8 mouse cellular contexts compared by ENCODE assay signal in the genomic region with DNA sequence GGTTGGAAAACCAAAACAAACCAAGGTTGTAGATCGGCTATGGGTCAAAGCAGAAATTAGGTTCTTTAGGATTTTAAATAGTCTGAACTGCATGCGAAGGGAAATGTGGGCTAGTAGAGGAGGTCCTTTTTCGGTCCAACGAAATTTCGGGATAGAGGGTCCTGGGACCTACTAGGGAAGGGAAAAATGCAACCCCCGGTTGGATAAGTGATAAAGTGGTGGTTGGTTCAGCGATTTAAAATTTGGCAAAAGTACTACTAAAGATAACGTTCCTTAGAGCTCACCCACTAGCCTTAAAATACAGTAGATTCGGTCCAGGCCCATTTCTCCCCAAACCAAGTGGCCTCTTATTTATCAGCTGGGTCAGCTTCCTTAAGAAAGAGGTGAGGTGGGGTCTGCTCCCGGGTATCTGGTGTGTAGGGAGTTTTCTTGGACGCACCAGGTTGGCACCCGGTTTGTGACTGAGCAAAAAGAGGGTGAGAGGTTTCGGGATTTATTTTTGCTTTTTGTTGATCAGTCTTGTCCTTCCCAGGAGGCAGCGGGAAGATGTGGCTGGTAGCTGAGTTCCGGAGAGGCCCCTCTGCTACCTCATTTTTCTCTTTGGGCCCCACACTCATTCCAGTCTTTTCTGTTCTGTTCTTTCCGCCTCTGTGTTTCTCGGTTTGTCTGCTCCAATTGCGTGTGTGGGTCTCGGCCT. TPM values are rescaled to one million over a fixed set of nuclear protein-coding genes. Genes with fewer than 3 reads are reported as not detected.
DNase-seq lines count a peak whose midpoint lies in the region; ATAC-seq lines count a peak whose summit lies in the region.
"Had no signal": no experiment of that assay in that cellular context is flagged by ENCODE, and none has a peak within 500 bp of the region (broad histone marks: within the 10 kb centered on the region; RNA-seq: fewer than 3 reads in every experiment).

No protein-coding gene starts in this region.

- H3K4me2 ChIP-seq in kidney, embryonic 16.5 days (replicated peaks; ENCODE audit: low read depth, low read length) = no peak overlapping the region
- peak overlapping the region; percentile 43 for H3K4me2 ChIP-seq in embryonic facial prominence, embryonic 12.5 days (replicated peaks)
- peak overlapping the region; percentile 48; the same call in 1 of the 2 replicates for H3K4me2 ChIP-seq in hindbrain, embryonic 11.5 days (replicated peaks; ENCODE audit: low read depth, low read length)
- H3K4me2 ChIP-seq in midbrain, embryonic 13.5 days (replicated peaks) = peak overlapping the region; percentile 68

- H3K27me3 ChIP-seq in kidney, embryonic 16.5 days (ENCODE audit: insufficient read depth, low read length) = peaks cover 99% of the 10 kb centered on the region
- peaks cover 92% of the 10 kb centered on the region for H3K27me3 ChIP-seq in embryonic facial prominence, embryonic 12.5 days
- H3K27me3 ChIP-seq in hindbrain, embryonic 11.5 days (ENCODE audit: control insufficient read depth, insufficient read depth, low read length) = peaks cover 93% of the 10 kb centered on the region
- H3K27me3 ChIP-seq in midbrain, embryonic 13.5 days = peaks cover 90% of the 10 kb centered on the region

- WGBS in kidney, embryonic 16.5 days = 1% methylated on average over 19 of the region's 19 CpGs
- WGBS in embryonic facial prominence, embryonic 12.5 days = 1% methylated on average over 19 of the region's 19 CpGs
- WGBS in hindbrain, embryonic 11.5 days = under 1% methylated on average over 19 of the region's 19 CpGs
- 1% methylated on average over 19 of the region's 19 CpGs for WGBS in midbrain, embryonic 13.5 days

- peaks cover 17% of the 10 kb centered on the region for H3K4me1 ChIP-seq in kidney, embryonic 16.5 days (ENCODE audit: insufficient read depth, low read length)
- peaks cover 22% of the 10 kb centered on the region for H3K4me1 ChIP-seq in embryonic facial prominence, embryonic 12.5 days
- H3K4me1 ChIP-seq in hindbrain, embryonic 11.5 days (replicated peaks; ENCODE audit: control insufficient read depth, insufficient read depth, low read length) = peaks cover 13% of the 10 kb centered on the region
- peaks cover 55% of the 10 kb centered on the region for H3K4me1 ChIP-seq in midbrain, embryonic 13.5 days (replicated peaks)

- no peaks in the 10 kb centered on the region for H3K9me3 ChIP-seq in kidney, embryonic 16.5 days (ENCODE audit: low read length)
- no peaks in the 10 kb centered on the region for H3K9me3 ChIP-seq in embryonic facial prominence, embryonic 12.5 days
- no peaks in the 10 kb centered on the region for H3K9me3 ChIP-seq in hindbrain, embryonic 11.5 days (ENCODE audit: control insufficient read depth, low read length)
- H3K9me3 ChIP-seq in midbrain, embryonic 13.5 days = no peaks in the 10 kb centered on the region

- ATAC-seq in kidney, embryonic 16.5 days (ENCODE audit: low FRiP score, low TSS enrichment) = no peak
- no peak for ATAC-seq in embryonic facial prominence, embryonic 12.5 days (ENCODE audit: insufficient number of reproducible peaks, insufficient read depth, low FRiP score, low TSS enrichment)
- ATAC-seq in hindbrain, embryonic 11.5 days (ENCODE audit: low FRiP score) = no peak
- ATAC-seq in midbrain, embryonic 13.5 days = no peak

- no peak overlapping the region for H3K4me3 ChIP-seq in kidney, embryonic 16.5 days (ENCODE audit: low read length)
- peak overlapping the region; percentile 28 for H3K4me3 ChIP-seq in embryonic facial prominence, embryonic 12.5 days
- H3K4me3 ChIP-seq in hindbrain, embryonic 11.5 days (ENCODE audit: low read depth, low read length) = peak overlapping the region; percentile 28; the same call in 1 of the 2 replicates
- H3K4me3 ChIP-seq in midbrain, embryonic 13.5 days (replicated peaks) = peak overlapping the region; percentile 63

- no peak overlapping the region for H3K9ac ChIP-seq in kidney, embryonic 16.5 days (replicated peaks; ENCODE audit: low read length)
- H3K9ac ChIP-seq in embryonic facial prominence, embryonic 12.5 days = peak overlapping the region; percentile 33; the same call in 1 of the 2 replicates
- H3K9ac ChIP-seq in hindbrain, embryonic 11.5 days (ENCODE audit: low read depth, low read length) = no peak overlapping the region; the same call in 1 of the 2 replicates
- H3K9ac ChIP-seq in midbrain, embryonic 13.5 days (replicated peaks) = peak overlapping the region; percentile 88

- peak; percentile 44 to 61 for DNase-seq in kidney, postnatal 4 days
- peak; percentile 64 for DNase-seq in hindbrain, embryonic 11.5 days (ENCODE audit: low spot score)
- no peak for DNase-seq in right cerebral cortex, postnatal 36 days (ENCODE audit: low spot score in 2 of 2)
- no peak for DNase-seq in adrenal gland, postnatal 36 days
- DNase-seq: lung, adult 18-20 months had no signal

- H3K36me3 ChIP-seq in kidney, embryonic 16.5 days (ENCODE audit: insufficient read depth, low read length) = no peaks in the 10 kb centered on the region
- no peaks in the 10 kb centered on the region for H3K36me3 ChIP-seq in embryonic facial prominence, embryonic 12.5 days
- H3K36me3 ChIP-seq in hindbrain, embryonic 11.5 days (ENCODE audit: control insufficient read depth, insufficient read depth, low read length) = no peaks in the 10 kb centered on the region
- 0 out of 2 replicates have a peak, but pooled peaks cover 3% of the 10 kb centered on the region for H3K36me3 ChIP-seq in midbrain, embryonic 13.5 days

- H3K27ac ChIP-seq in kidney, embryonic 16.5 days (ENCODE audit: low read length) = no peak overlapping the region
- H3K27ac ChIP-seq in embryonic facial prominence, embryonic 12.5 days = no peak overlapping the region
- H3K27ac ChIP-seq in hindbrain, embryonic 11.5 days (ENCODE audit: low read depth, low read length) = no peak overlapping the region
- peak overlapping the region; percentile 96 for H3K27ac ChIP-seq in midbrain, embryonic 13.5 days

RNA-seq across cellular contexts. Expression of gene Lhx2, which starts 16.8 kb away (rescaled TPM):
- 0.16 TPM in 1 of 2 replicates, not detected in the other for polyA plus RNA-seq in kidney, embryonic 16.5 days (2015; fragmentation: Nextera tagmentation; extraction: Ambion mirVana)
- 18.4 and 22.2 TPM in 2 replicates for polyA plus RNA-seq in embryonic facial prominence, embryonic 12.5 days (2016; fragmentation: Nextera tagmentation; extraction: Ambion mirVana)
- 21.9 and 24.4 TPM in 2 replicates for polyA plus RNA-seq in hindbrain, embryonic 11.5 days (2014; fragmentation: Nextera tagmentation; extraction: Ambion mirVana)
- 89.3 and 97.3 TPM in 2 replicates for polyA plus RNA-seq in midbrain, embryonic 13.5 days (2015; fragmentation: Nextera tagmentation; extraction: Ambion mirVana)
- not detected for total RNA-seq in adrenal gland, postnatal 36 days (2021)

Comparison
In these comparisons a context has a peak if more than half of its experiments do, and no peak if none do; other contexts are left out.
1. DNase-seq: peak in kidney, postnatal 4 days (2 of 2) and hindbrain, embryonic 11.5 days (single experiment); none in right cerebral cortex, postnatal 36 days (0 of 2) and adrenal gland, postnatal 36 days (0 of 2).
2. H3K9ac ChIP-seq: peak in embryonic facial prominence, embryonic 12.5 days (single experiment) and midbrain, embryonic 13.5 days (single experiment); none in kidney, embryonic 16.5 days (single experiment) and hindbrain, embryonic 11.5 days (single experiment).
3. RNA of gene Lhx2, which starts 16.8 kb away (polyA plus RNA-seq): 89.3 to 97.3 TPM in midbrain, embryonic 13.5 days, 18.4 to 22.2 TPM in embryonic facial prominence, embryonic 12.5 days and 21.9 to 24.4 TPM in hindbrain, embryonic 11.5 days; 0.16 TPM in kidney, embryonic 16.5 days; every median in the first group is over 10 times any median in the second.